Mouse (Mus musculus) hindbrain, embryonic 15.5 days (tissue): ENCODE data around the gene Col4a1. TPM values are rescaled to one million over a fixed set of nuclear protein-coding genes. Genes with fewer than 3 reads are reported as not detected.
A peak's percentile ranks its signal among the peaks of the same experiment; 100 is the strongest.

Experiments used
- ATAC-seq: fragments of 200-750 bp; cut with Nextera tagmentation; 2 replicates; pipeline ENCODE4 v1.8.0; 2017; ENCODE audit warnings: low read depth, moderate number of reproducible peaks, moderate TSS enrichment; ENCODE audit not compliant: low FRiP score
- H3K27ac ChIP-seq: fragments of 300-500 bp; sonication (generic); replicated peaks from 2 replicates; pipeline ENCODE4 v1.5.1; 2015; ENCODE audit warnings: mild to moderate bottlenecking, inconsistent platforms
- H3K27me3 ChIP-seq: fragments of 300-500 bp; sonication (generic); 2 replicates; pipeline ENCODE4 v1.6.1; 2015; ENCODE audit warnings: control low read depth, inconsistent platforms
- H3K36me3 ChIP-seq: fragments of 300-500 bp; sonication (generic); 2 replicates; pipeline ENCODE4 v1.6.1; 2015; ENCODE audit warnings: control low read depth, inconsistent platforms
- H3K4me1 ChIP-seq: fragments of 300-500 bp; sonication (generic); replicated peaks from 2 replicates; pipeline ENCODE4 v1.6.1; 2015; ENCODE audit warnings: control low read depth, inconsistent platforms
- H3K4me2 ChIP-seq: fragments of 300-500 bp; sonication (generic); 2 replicates; pipeline ENCODE4 v1.6.1; 2015; ENCODE audit warnings: moderate library complexity, mild to moderate bottlenecking, inconsistent platforms
- H3K4me3 ChIP-seq: fragments of 300-500 bp; sonication (generic); 2 replicates; pipeline ENCODE4 v1.5.1; 2015; ENCODE audit warnings: mild to moderate bottlenecking, inconsistent platforms
- H3K9ac ChIP-seq: fragments of 300-500 bp; sonication (generic); 2 replicates; pipeline ENCODE4 v1.6.1; 2015; ENCODE audit warnings: inconsistent platforms
- H3K9me3 ChIP-seq: fragments of 300-500 bp; sonication (generic); 2 replicates; pipeline ENCODE4 v1.6.1; 2016; ENCODE audit warnings: control low read depth, inconsistent platforms
- WGBS: fragments of 180-500 bp; shearing (Covaris S2); methylation state at CpG from one replicate; pipeline ENCODE4 v1.1.7; 2015; 5-methylcytosine and 5-hydroxymethylcytosine counted together
- polyA plus RNA-seq: library from polyadenylated mRNA; unstranded; fragments of >200 nt; fragmentation: Nextera tagmentation; extraction: Ambion mirVana; gene quantifications from 2 replicates; pipeline ENCODE4 v1.2.1, GENCODE M21; 2015

Gene Col4a1
- polyA plus RNA-seq, 1 experiment from 2014 or later, result 92.1 TPM

DNA sequence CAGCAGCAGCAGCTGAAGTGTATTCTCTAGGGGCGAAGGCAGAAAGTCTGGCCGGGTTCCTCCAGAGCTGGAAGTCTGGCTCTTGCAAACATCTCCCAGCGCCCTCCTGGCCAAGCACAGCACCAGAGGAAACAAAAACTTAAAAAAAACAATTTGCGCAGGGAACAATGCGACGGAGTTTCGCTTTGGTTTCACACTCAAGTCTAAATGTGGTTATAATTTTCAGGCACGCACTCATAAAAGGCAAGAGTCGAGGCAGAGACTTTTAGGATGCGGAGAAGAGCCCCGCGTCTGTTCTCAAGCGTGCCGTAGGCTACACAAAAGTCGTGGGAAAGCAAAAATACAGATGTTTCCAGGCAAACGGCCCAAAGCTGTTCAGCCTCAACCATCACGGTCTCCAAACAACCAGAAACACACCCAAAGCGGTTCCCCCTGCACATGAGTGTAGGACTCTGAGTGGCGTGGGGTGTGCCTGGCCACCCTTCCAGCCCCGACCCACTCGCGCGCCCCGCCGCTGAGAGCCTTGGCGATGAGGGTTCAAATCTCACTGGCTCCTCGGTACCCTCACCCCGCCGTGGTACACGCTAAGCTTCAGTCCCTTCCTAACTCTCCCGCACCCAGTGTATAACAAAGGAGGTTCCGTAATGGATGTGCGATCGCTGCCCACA is 811 bp downstream of the Col4a1 start:
- peaks cover 65% of the 10 kb centered on the region for H3K27me3 ChIP-seq

DNA sequence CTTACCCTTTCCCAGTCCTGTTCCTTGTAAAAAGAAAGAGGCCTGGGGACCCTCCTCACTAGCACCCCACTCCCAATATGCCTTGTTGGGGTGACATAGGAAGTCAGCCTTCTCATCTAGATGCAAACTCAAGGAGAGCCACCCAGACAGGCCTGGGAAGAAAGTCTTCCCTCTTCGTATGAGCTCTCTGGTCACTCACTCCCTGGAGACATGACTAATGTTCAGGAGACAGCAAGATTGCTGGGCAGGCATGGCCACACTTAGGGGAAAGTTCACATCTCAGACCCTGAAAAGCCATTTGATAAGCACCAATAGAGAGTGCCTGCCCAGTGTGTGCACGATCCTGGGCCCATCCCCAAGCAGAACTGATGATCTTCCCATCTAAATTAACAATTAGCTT is 2.6 kb downstream of the Col4a1 start:
- Histone ChIP-seq H3K4me1 (peaks cover 38% of the 10 kb centered on the region), H3K4me3 (no peak overlapping the region), H3K27ac (no peak overlapping the region), H3K9ac (no peak overlapping the region), H3K27me3 (peaks cover 55% of the 10 kb centered on the region), H3K4me2 (peak overlapping the region; percentile 86), H3K36me3 (no peaks in the 10 kb centered on the region), H3K9me3 (no peaks in the 10 kb centered on the region)
- no peak for ATAC-seq
- WGBS, result 57% methylated on average over 2 of the region's 2 CpGs

More for the DNA sequence above, 811 bp downstream of the Col4a1 start:
- Histone ChIP-seq H3K9me3 (no peaks in the 10 kb centered on the region), H3K27ac (peak overlapping the region; percentile 43), H3K4me1 (peaks cover 38% of the 10 kb centered on the region), H3K4me3 (peak overlapping the region; percentile 63), H3K9ac (peak overlapping the region; percentile 70), H3K36me3 (no peaks in the 10 kb centered on the region), H3K4me2 (peak overlapping the region; percentile 86)
- ATAC-seq, result peak; percentile 37; the same call in 1 of the 2 replicates
- WGBS, result 3% methylated on average over 34 of the region's 34 CpGs

DNA sequence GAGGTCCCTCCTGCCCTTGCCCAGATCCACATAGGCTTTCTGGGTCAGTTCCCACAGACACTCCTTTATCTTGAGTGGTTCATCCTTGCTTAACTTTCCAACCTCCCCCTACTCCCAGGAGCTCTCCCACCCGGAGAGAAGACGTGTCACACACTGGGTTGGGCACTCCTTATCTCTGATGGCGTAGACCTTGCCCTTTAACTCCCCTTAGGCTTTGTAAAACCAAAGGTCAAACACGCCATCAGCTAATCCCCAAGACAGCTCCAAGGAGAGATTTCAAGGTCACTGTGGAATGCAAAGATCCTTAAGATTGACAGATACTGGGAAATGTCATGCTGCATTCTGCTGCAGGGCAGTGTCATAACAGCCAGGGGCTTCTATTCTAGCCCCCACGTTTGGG is 3.4 kb downstream of the Col4a1 start:
- Histone ChIP-seq H3K4me1 (peaks cover 38% of the 10 kb centered on the region), H3K4me3 (no peak overlapping the region), H3K36me3 (no peaks in the 10 kb centered on the region), H3K27me3 (peaks cover 46% of the 10 kb centered on the region), H3K4me2 (peak overlapping the region; percentile 86), H3K9me3 (no peaks in the 10 kb centered on the region), H3K9ac (no peak overlapping the region), H3K27ac (no peak overlapping the region)
- ATAC-seq, result no peak
- WGBS, result 43% methylated on average over 5 of the region's 5 CpGs

DNA sequence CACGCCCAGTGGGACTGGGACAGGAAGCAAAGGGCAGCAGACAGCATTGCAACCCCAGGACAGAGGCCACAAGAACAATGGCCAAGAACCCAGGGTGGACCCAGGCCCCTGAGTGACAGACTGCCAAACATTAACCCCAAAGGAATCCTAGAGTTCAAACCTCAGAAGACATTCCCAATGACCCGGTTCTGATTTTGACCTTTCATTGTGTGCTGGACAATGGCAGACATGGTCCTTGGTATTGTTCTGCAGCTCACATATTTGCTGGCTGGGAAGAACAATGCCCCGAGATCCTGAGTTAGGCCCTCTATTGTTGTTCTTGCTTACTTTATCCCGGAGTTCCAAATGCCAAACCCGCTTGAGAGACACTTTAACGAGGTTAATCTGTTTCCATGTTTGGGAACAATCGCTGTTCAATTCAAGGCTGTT is 4.0 kb downstream of the Col4a1 start:
- no peaks in the 10 kb centered on the region for H3K36me3 ChIP-seq
- peaks cover 34% of the 10 kb centered on the region for H3K4me1 ChIP-seq
- no peak overlapping the region for H3K27ac ChIP-seq
- no peak overlapping the region for H3K9ac ChIP-seq
- H3K4me2 ChIP-seq, result no peak overlapping the region
- no peak overlapping the region for H3K4me3 ChIP-seq
- H3K27me3 ChIP-seq, result peaks cover 40% of the 10 kb centered on the region
- WGBS, result 21% methylated on average over 7 of the region's 7 CpGs
- no peaks in the 10 kb centered on the region for H3K9me3 ChIP-seq
- no peak for ATAC-seq

DNA sequence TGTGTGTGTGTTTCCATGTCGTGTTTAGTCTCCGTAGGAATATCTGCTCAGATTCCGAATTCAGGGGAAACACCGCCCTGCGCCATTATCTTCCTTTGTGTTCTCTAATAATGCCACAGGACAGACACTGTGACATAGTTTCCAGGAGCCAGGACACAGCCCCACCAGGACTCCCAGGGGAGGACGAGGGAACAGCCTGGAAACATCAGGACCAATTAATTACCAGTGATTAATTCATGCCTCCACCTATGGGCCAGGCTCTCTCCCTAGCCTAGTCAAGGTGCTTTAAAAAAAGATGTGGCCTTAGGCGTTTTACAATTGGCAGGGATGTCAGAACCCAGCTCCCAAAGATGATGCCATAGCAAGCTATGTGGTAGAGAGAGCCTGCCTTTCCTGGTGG is 5.2 kb downstream of the Col4a1 start:
- no peaks in the 10 kb centered on the region for H3K9me3 ChIP-seq
- H3K4me1 ChIP-seq, result peaks cover 24% of the 10 kb centered on the region
- H3K36me3 ChIP-seq, result no peaks in the 10 kb centered on the region
- H3K27me3 ChIP-seq, result peaks cover 36% of the 10 kb centered on the region
- H3K4me2 ChIP-seq, result no peak overlapping the region
- no peak overlapping the region for H3K9ac ChIP-seq
- WGBS, result 67% methylated on average over 7 of the region's 7 CpGs
- no peak overlapping the region for H3K4me3 ChIP-seq
- ATAC-seq, result no peak
- H3K27ac ChIP-seq, result no peak overlapping the region

DNA sequence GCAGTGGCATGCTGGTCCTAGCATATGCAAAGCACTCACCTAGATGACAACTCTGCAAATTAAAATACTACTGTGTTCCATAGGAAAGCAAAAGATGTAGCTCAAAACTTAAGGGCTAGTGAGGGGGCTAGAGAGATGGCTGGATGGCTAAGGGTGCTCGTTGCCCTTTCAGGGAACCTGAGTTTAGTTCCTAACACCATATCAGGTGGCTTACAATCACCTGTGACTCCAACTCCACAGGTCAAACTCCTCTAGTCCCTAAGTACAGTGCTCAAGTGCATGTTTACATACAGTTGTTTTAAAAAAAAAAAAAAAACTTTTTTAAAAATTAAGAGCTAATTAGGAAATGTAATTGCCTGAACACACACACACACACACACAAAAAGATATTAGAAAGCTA is 7.1 kb downstream of the Col4a1 start:
- Histone ChIP-seq H3K27ac (no peak overlapping the region), H3K4me2 (no peak overlapping the region), H3K36me3 (no peaks in the 10 kb centered on the region), H3K9ac (no peak overlapping the region), H3K4me1 (peaks cover 13% of the 10 kb centered on the region; the same call in 1 of the 2 replicates), H3K9me3 (no peaks in the 10 kb centered on the region), H3K27me3 (peaks cover 28% of the 10 kb centered on the region), H3K4me3 (no peak overlapping the region)
- 94% methylated on average over 1 of the region's 1 CpGs for WGBS
- no peak for ATAC-seq

DNA sequence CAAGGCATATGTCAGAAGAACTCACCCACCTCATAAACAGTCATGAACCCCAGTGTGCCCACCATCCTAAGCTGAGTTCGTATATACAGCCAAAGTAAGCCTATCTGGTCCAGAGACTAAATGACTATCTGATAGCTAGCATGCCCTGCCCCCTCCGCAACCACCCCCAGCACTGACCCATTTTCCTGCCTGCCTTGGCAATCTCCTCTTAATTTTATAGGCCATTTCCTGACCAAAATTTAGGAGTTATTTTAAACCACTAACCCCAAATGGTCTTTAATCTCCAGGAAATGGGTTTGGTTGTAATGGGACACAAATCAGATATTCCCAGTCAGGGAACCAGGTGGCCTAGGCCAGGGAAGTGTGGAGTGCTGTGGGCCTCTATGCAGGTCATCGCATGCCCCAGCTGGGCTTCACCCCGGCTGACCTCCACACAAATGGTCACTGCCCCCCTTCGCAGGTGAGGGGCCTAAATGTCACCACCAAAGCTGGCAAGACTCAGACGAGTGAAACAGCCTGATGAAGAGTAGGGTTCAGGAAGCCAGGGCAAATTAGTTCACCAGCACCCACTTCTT is 8.5 kb downstream of the Col4a1 start:
- no peak for ATAC-seq
- Histone ChIP-seq H3K27ac (no peak overlapping the region), H3K4me2 (no peak overlapping the region), H3K4me1 (peaks cover 13% of the 10 kb centered on the region; the same call in 1 of the 2 replicates), H3K4me3 (no peak overlapping the region), H3K9ac (no peak overlapping the region), H3K36me3 (no peaks in the 10 kb centered on the region), H3K27me3 (peaks cover 14% of the 10 kb centered on the region), H3K9me3 (no peaks in the 10 kb centered on the region)
- WGBS, result 92% methylated on average over 6 of the region's 6 CpGs

DNA sequence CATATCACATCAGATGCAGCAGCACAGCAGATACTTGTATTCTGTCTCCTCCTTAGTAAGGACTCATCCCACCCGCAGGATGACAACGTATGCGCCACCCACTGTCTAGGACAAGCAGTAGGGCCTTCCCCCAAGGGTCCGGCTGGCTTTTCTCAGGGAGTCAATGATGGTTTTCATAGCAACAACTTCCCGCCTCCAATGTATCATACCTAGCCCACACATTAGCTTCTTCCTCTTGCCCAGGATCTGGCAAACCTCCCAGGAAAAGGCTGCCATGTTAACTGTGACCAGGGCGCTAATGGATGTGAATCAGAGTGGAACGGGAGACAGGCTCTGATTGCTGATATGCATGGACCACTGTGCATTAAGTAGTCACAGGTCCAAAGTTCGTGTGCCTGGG is 12.2 kb downstream of the Col4a1 start:
- no peak for ATAC-seq

DNA sequence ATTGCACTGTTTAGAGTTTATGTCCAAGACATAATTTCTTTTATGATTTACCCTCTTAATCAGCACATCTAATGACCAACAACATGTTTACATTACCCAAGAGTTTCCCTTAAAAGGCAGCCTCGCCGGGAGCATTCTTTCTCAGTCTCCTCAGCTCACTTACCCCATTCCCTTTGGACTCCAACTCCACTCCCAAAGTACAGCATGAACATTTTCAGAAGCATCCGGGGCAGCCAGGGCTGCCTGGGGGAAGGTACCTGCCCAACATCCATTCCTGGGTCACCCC is 13.4 kb downstream of the Col4a1 start:
- no peak for ATAC-seq
- 78% methylated on average over 3 of the region's 3 CpGs for WGBS
- Histone ChIP-seq H3K27me3 (no peaks in the 10 kb centered on the region), H3K4me2 (no peak overlapping the region), H3K4me1 (no peaks in the 10 kb centered on the region), H3K36me3 (no peaks in the 10 kb centered on the region), H3K4me3 (no peak overlapping the region), H3K9ac (no peak overlapping the region), H3K9me3 (no peaks in the 10 kb centered on the region), H3K27ac (no peak overlapping the region)

More for the DNA sequence above, 12.2 kb downstream of the Col4a1 start:
- Histone ChIP-seq H3K4me2 (no peak overlapping the region), H3K9me3 (no peaks in the 10 kb centered on the region), H3K9ac (no peak overlapping the region), H3K4me1 (no peaks in the 10 kb centered on the region), H3K4me3 (no peak overlapping the region), H3K27ac (no peak overlapping the region), H3K27me3 (no peaks in the 10 kb centered on the region), H3K36me3 (no peaks in the 10 kb centered on the region)
- WGBS, result 72% methylated on average over 8 of the region's 8 CpGs

DNA sequence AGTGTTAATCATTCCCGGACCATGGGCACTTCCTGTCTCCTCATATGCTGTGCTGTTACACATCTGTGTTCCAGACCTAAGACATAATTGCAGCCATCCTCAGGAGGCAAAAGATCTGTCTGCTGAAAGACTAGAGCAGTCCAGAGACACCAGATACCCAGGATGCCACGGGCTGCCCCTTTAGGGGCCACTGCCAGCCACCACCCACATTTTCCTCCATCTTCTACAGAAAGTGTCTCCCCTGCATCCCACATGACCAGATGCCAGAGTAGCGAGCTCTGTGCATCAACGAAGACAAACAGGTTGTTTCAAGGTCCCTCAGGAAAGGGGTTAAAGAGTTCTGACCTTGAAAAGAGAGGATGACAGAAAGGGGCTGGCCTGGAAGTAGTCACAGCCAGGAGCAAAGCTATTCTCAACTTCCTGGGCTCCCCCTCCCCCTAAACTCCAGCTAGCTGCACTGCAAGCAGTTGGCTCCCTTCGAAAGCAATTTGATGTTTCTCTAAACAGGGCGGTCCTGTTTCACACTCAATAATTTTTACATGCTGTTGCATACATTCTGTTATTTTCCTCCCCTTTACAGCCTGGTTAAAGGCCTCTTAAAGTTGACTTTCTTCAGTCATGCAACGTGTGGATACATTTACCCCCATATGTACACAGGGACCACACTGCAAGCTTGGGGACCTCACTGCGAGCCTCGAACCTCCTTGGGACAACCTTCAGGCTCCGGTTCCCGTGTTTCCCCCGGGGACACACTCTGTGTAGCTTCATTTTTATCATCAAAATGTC is 13.9 kb downstream of the Col4a1 start:
- Histone ChIP-seq H3K27ac (no peak overlapping the region), H3K27me3 (no peaks in the 10 kb centered on the region), H3K4me2 (no peak overlapping the region), H3K9ac (no peak overlapping the region), H3K4me1 (no peaks in the 10 kb centered on the region), H3K9me3 (no peaks in the 10 kb centered on the region), H3K36me3 (no peaks in the 10 kb centered on the region), H3K4me3 (no peak overlapping the region)
- no peak for ATAC-seq
- 73% methylated on average over 12 of the region's 12 CpGs for WGBS

DNA sequence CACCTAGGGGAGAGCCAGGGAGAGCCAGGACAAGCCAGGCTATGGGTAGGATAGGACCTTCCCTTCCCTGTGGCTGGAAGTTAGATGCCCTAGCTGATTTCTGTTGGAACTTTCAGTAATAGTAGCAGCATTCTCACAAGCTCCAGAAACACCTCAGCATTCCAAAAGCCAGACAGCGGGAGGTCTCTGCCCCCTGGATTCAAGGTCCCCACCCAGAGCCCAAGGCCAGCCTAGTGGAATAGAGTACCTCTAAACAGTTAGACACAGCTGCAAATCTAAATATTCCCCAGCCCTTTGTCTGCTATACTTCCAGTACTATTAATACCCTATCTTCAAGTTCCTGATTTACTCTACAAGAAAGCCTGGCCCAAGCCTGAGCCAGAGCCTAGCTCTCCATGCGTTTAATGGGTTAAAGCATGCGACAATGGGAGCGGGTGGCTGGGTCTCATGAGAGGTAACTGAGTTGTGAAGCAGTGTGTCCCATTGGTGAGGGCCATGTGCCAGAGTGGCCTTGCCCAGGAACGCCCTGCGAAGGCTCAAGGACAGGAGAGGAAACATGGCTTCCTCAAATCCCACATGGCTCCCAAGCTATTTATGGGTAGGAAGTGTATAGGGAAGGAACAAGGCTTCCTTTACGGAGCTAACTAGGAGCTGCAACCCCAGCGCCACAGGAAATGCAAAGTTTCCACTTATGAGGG is 15.3 kb downstream of the Col4a1 start:
- H3K4me2 ChIP-seq, result no peak overlapping the region
- no peak overlapping the region for H3K27ac ChIP-seq
- H3K27me3 ChIP-seq, result no peaks in the 10 kb centered on the region
- H3K4me1 ChIP-seq, result no peaks in the 10 kb centered on the region
- no peak for ATAC-seq
- no peak overlapping the region for H3K4me3 ChIP-seq
- no peak overlapping the region for H3K9ac ChIP-seq
- 86% methylated on average over 8 of the region's 8 CpGs for WGBS
- H3K9me3 ChIP-seq, result no peaks in the 10 kb centered on the region
- H3K36me3 ChIP-seq, result no peaks in the 10 kb centered on the region
